Mouse (Mus musculus) T-helper 1 cell (primary cell): Measurements from ENCODE around the gene Rab43.
"Not testable (repeated sequence)": the region's sequence is repeated elsewhere in the genome, so short reads cannot be mapped to it uniquely, and the experiment has no call there.

ENCODE experiments used
- in situ Hi-C: fragments of 300-600 bp; cut with MboI, MseI; formaldehyde crosslinking; loops from one replicate; pipeline ENCODE4 v1.15.1; 2025; ENCODE audit warnings: high pct_unique_total_duplicates

Gene Rab43

GRCm38 (mm10) chr6:87787108-87787890, 24.7 kb downstream of the Rab43 start:
- in situ Hi-C loops = no loop called here

- in situ Hi-C loops = no loop called here
Measured at GRCm38 (mm10) chr6:87786621-87787020, 25.3 kb downstream of the Rab43 start.

GRCm38 (mm10) chr6:87784033-87784432, 27.9 kb downstream of the Rab43 start:
- in situ Hi-C loops = no loop called here

- in situ Hi-C loops = no loop called here
Measured at GRCm38 (mm10) chr6:87780546-87781301, 31.2 kb downstream of the Rab43 start.

- in situ Hi-C loops = no loop called here
Measured at GRCm38 (mm10) chr6:87779174-87780165, 32.5 kb downstream of the Rab43 start.

- in situ Hi-C loops = no loop called here
Measured at GRCm38 (mm10) chr6:87778294-87779173, 33.4 kb downstream of the Rab43 start.

GRCm38 (mm10) chr6:87777842-87778241, 34.1 kb downstream of the Rab43 start, which contains the start of gene Gp9:
Gene Gp9 (plus strand): TSS chr6:87778072.
- in situ Hi-C loops = no loop called here

- in situ Hi-C loops = no loop called here
Measured at GRCm38 (mm10) chr6:87776663-87777062, 35.3 kb downstream of the Rab43 start.

GRCm38 (mm10) chr6:87775588-87776245, 36.2 kb downstream of the Rab43 start:
- in situ Hi-C loops = no loop called here

- in situ Hi-C loops = no loop called here
Measured at GRCm38 (mm10) chr6:87774909-87775308, 37.1 kb downstream of the Rab43 start.

- in situ Hi-C loops = no loop called here
Measured at GRCm38 (mm10) chr6:87774466-87774865, 37.5 kb downstream of the Rab43 start.

- in situ Hi-C loops = no loop called here
Measured at GRCm38 (mm10) chr6:87770626-87771025, 41.3 kb downstream of the Rab43 start.

- in situ Hi-C loops = not testable (repeated sequence)
Measured at GRCm38 (mm10) chr6:87764296-87764695, 47.7 kb downstream of the Rab43 start.

GRCm38 (mm10) chr6:87763376-87764280, 48.3 kb downstream of the Rab43 start:
- in situ Hi-C loops = no loop called here

- in situ Hi-C loops = no loop called here
Measured at GRCm38 (mm10) chr6:87762161-87762560, 49.8 kb downstream of the Rab43 start.

GRCm38 (mm10) chr6:87759850-87760249, 52.1 kb downstream of the Rab43 start:
- in situ Hi-C loops = no loop called here

GRCm38 (mm10) chr6:87759404-87759803, 52.6 kb downstream of the Rab43 start:
- in situ Hi-C loops = no loop called here

- in situ Hi-C loops = no loop called here
Measured at GRCm38 (mm10) chr6:87756896-87757295, 55.1 kb downstream of the Rab43 start.

GRCm38 (mm10) chr6:87755196-87755595, 56.8 kb downstream of the Rab43 start:
- in situ Hi-C loops = no loop called here
